Mouse (Mus musculus) ES-E14 (cell line): Measurements from ENCODE around the gene Tmem104.

Source experiments
- HCFC1 ChIP-seq: IDR thresholded peaks from 2 replicates; pipeline ENCODE4 v1.6.1; 2012; ENCODE audit warnings: low read length, inconsistent platforms, borderline replicate concordance; ENCODE audit not compliant: insufficient read depth
- MAFK ChIP-seq: IDR thresholded peaks from 2 replicates; pipeline ENCODE4 v1.6.1; 2014; ENCODE audit warnings: mild to moderate bottlenecking, low read depth, low read length, inconsistent platforms; ENCODE audit not compliant: insufficient read depth
- ZNF384 ChIP-seq: IDR thresholded peaks from 2 replicates; pipeline ENCODE4 v1.6.1; 2012; ENCODE audit warnings: low read depth, low read length, inconsistent platforms

GRCm38 (mm10) chr11:115273735-115274134, 86.4 kb downstream of the Tmem104 start:
- TF ChIP-seq ZNF384 (no peak), HCFC1 (no peak), MAFK (no peak)
